Mouse (Mus musculus) cerebellum, postnatal 10 days (tissue): Measurements from ENCODE around the gene Ang.

Source experiments
- DNase-seq, 2 experiments: peaks; one replicate each; pipeline ENCODE4 v3.0.0; 2021; ENCODE audit warnings: mixed read lengths in 2 of 2

The Ang gene

GRCm38 (mm10) chr14:51129624-51129975 is 38.6 kb downstream of the Ang start:
- DNase-seq: no peak

DNA sequence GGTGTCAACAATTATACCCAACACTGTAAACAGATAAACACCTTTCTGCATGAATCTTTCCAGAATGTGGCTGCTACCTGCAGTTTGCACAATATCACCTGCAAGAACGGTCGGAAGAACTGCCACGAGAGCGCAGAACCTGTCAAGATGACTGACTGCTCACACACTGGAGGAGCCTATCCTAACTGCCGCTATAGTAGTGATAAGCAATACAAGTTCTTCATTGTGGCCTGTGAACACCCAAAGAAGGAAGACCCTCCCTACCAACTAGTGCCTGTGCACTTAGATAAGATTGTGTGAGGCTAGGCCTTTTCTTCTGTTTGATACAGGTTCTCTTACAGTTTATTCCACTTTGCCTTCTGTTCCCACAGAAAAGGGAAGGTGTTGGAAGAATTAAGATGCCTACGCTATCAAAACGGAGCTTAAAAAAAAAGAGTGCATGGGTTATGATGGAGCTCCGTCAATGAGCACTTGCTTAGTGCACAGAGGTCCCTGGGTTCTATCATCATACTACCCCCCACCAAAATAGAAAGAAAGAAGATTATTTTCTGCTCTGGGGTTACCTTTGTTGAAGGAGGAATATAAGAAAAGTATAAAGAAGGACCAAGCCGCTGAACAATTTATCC is 39.5 kb downstream of the Ang start:
- no peak for DNase-seq

DNA sequence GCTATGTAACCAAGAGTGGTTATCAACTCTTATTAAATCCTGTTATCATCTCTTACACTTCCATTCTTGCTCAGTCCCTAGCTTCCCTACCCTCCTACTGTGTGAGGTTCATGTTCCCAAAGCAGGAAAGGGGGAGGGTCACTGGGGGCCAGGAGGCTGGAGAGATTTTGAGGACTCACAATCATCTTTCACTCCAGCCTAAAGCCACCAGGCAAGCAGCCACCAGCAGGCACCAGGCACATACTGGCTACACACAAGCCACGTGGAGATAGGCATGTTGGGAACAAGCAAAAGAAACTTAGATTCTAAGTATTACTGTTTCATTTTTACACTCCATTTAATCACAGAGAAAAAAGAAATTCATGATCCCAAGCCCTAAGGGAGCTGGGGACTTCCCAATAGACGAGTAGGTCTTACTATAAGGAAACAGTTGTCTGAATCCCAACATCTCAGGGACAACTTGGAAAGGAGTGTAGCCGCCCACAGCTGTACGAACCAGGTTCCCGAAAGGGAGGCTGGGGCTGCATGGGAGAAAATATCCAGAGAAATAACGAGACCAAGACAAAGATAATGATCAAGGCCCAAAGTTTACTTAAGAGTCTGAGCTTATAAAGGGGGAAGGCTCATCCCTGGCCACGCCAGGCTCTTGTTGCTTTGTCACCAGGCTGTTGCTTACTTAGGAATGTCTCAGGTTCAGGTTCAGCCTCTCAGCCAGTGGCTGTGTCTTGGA is 40.3 kb downstream of the Ang start:
- DNase-seq: no peak

- DNase-seq: no peak
These were observed 41.4 kb downstream of the Ang start for GRCm38 (mm10) chr14:51132372-51132771.

DNA sequence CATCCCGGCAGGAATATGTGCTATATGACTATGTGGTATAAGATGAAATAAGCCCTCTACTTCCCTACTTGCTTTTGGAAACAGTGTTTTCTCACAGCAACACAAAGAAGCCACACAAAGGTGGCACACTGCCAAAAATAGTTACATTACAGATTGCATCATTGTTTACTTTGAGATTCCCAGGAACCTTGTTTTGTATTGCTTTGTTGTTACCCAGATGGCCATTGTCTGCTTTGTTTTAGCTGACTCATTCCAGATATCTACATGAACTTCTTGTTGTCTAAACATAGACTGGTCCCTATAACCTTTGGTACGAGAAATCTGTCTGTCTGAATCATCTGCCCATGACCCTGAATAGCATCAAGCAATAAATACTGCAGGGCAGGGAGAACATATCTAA is 49.4 kb downstream of the Ang start:
- DNase-seq: no peak

- no peak for DNase-seq
These were observed 51.2 kb downstream of the Ang start for GRCm38 (mm10) chr14:51142119-51142518.

DNA sequence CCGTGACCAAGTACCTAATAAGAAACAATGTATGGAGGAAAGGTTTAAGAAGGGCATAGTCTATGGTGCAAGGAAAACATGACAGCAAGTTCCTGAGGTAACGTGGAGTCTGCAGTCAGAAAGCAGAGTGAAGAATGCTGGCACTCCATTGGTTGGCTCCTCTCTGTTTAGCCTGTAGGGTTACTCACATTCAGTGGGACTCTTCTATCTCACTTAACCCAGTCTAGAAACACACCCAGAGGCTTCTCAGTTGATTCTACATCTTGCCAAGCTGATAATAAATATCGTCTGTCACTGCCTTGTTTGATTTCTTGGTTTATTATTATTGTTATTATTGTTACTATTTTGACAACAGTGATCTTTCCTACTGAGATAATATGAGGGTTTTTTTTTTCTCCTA is 51.6 kb downstream of the Ang start:
- DNase-seq: no peak

DNA sequence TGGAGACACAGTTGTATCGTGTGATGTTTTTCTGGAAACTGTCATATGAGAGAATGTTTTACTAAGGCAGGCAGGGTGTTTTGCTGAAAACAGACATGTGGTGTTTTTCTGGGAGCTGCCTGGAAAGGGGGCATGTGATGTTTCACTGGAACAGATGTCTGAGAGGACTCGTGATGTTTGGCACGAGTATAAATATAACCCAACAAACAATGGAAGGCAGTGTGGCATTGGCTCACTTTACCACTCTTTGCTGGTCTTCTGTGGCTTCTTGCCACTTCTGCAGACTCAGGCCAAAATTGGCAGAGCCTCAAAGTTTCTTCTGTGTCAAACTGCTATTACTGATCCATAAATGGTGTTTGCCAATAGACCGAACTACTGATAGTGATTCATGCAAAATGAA is 52.3 kb downstream of the Ang start:
- peak in 1 of 2 experiments; percentile 10 for DNase-seq

DNA sequence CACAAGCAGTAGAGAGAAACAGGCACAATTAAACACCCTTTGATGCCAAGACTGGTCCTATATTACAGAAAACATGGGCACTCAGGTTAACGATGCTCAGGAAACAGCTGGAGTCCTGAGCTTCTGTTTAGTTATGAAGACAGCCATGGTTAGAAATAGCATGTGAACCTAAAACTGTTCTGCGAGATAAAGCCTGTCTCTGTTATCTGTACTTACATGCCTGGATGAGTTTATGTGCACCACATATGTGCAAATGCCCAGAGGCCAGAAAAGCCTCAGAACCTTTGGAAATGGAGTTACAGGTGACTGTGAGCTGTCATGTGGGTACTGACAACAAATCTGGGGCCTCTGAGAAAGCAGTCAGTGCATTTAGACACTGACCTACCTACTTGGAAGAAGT is 53.0 kb downstream of the Ang start:
- no peak for DNase-seq

DNA sequence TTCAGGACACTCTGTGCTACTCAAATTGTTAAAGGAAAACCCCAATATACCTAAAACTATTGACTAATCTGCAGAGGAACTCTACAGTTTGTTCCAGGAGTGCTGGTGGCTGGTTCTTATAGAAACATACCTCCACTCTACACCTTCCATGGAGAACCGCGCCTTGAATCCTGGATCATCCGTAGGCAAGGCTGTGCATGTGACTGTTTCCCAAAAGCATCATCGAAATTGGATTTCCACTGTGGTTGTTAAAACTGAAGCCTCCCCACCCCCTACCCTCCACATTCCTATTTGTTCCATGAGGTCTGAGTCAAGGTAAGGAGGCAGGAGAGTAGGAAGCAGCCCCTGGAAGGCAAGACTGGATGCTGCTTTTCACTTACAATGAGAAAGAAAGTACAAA is 53.5 kb downstream of the Ang start:
- no peak for DNase-seq

DNA sequence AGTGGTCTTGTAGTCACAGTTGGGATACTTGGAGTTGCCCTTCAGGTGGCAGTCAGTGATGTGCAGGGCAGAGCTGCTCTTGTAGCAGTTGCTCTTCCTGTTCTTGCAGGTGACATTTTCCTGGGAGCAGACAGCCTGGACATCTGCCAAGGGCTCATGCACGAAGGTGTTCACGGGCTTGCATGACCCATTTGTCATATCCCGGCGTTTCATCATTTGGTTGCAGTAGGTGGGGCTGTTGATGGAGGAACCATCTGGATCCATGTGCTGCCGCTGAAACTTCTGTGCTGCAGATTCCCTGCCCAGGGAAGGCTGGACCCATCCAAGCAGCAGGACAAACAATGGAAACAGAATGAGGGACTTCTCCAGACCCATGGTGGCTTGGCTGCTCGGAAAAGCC is 54.6 kb downstream of the Ang start:
- DNase-seq: peak; percentile 33 to 36

- no peak for DNase-seq
These were observed 55.7 kb downstream of the Ang start, which contains the start of gene Rnase1 for GRCm38 (mm10) chr14:51146685-51147084. Gene Rnase1, minus strand, starts transcription at chr14:51146785.

DNA sequence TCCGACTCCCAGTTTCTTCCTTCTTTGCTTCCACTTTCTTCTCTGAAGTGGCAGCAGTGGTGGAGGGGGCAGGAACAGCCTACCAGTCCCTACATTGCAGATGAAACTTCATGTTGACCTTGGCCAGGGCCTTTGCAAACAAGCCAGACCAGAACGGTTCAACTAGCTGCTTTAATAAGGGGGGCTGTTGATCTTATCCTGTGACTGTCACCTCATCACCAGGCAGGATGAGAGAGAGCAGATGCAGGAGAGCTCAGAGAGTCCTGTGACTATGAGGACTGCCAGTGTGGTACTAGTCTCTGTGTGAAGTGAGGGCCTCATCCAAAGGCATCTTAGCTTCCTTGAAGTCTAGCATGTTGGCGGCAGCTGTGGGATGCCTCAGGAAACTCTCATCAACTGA is 57.1 kb downstream of the Ang start:
- DNase-seq: no peak

- DNase-seq: no peak
These were observed 58.2 kb downstream of the Ang start for GRCm38 (mm10) chr14:51149164-51149563.

GRCm38 (mm10) chr14:51150206-51150831 is 59.4 kb downstream of the Ang start:
- DNase-seq: no peak
